Mouse (Mus musculus): ENCODE measurements around the gene Rassf3.

DNA sequence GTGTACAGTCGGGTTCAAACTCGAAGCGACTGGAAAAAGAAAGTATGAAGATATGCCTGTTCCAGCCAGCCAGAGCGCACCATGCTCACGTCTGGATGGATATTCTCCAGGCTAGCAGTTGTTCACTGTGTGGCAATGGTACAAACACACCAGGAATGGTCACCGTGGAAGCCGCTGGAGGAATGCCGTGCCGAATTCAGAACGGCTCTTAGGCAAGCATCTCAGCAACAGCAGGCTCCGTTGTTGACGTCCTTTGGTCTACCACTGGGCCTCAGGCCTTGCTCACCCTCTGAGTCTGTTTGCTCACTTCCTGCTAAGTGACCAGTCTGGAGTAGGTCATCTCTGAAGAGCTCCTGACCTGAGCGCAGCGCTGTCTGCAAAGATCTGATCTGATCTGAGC, 57.3 kb downstream of the Rassf3 start:
- no peak for TF ChIP-seq CTCF (IDR thresholded peaks at IDR 0.05; ENCODE audit: low read depth)
- no peak for TF ChIP-seq EP300 (IDR thresholded peaks at IDR 0.05; ENCODE audit: low read depth)
